Mouse (Mus musculus) lung, postnatal 0 days (tissue): ENCODE measurements around the gene Cct2. TPM values are rescaled to one million over a fixed set of nuclear protein-coding genes. Genes with fewer than 3 reads are reported as not detected.
A peak's percentile ranks its signal among the peaks of the same experiment; 100 is the strongest.

Experiments
- ATAC-seq: fragments of 200-750 bp; cut with Nextera tagmentation; 2 replicates; pipeline ENCODE4 v1.8.0; 2017; ENCODE audit warnings: moderate library complexity
- DNase-seq: peaks from one replicate; pipeline ENCODE4 v3.0.0-alpha.2; 2016; ENCODE audit warnings: low spot score
- H3K27ac ChIP-seq: fragments of 300-500 bp; sonication (generic); 2 replicates; pipeline ENCODE4 v1.5.1; 2014; ENCODE audit warnings: antibody characterized with exemption, mild to moderate bottlenecking, low read length, mixed read lengths
- H3K27me3 ChIP-seq: fragments of 300-500 bp; sonication (generic); replicated peaks from 2 replicates; pipeline ENCODE4 v1.6.1; 2014; ENCODE audit warnings: low read length, mixed read lengths; ENCODE audit not compliant: insufficient read depth
- H3K36me3 ChIP-seq: fragments of 300-500 bp; sonication (generic); 2 replicates; pipeline ENCODE4 v1.6.1; 2014; ENCODE audit warnings: low read length, mixed read lengths; ENCODE audit not compliant: insufficient read depth
- H3K4me1 ChIP-seq: fragments of 300-500 bp; sonication (generic); 2 replicates; pipeline ENCODE4 v1.6.1; 2014; ENCODE audit warnings: antibody characterized with exemption, low read depth, low read length, mixed read lengths; ENCODE audit not compliant: insufficient read depth
- H3K4me2 ChIP-seq: fragments of 300-500 bp; sonication (generic); replicated peaks from 2 replicates; pipeline ENCODE4 v1.6.1; 2014; ENCODE audit warnings: low read depth, mild to moderate bottlenecking, low read length, moderate library complexity, mixed read lengths
- H3K4me3 ChIP-seq: fragments of 300-500 bp; sonication (generic); 2 replicates; pipeline ENCODE4 v1.5.1; 2014; ENCODE audit warnings: low read depth, low read length
- H3K9ac ChIP-seq: fragments of 300-500 bp; sonication (generic); replicated peaks from 2 replicates; pipeline ENCODE4 v1.6.1; 2014; ENCODE audit warnings: low read depth, mild to moderate bottlenecking
- H3K9me3 ChIP-seq: fragments of 300-500 bp; sonication (generic); 2 replicates; pipeline ENCODE4 v1.6.1; 2016; ENCODE audit warnings: low read length, mixed read lengths
- CTCF ChIP-seq: IDR thresholded peaks from 2 replicates; pipeline ENCODE4 v1.5.1; 2016; ENCODE audit warnings: antibody characterized with exemption, mild to moderate bottlenecking
- EP300 ChIP-seq: IDR thresholded peaks from 2 replicates; pipeline ENCODE4 v1.6.1; 2016; ENCODE audit warnings: antibody characterized with exemption, mild to moderate bottlenecking, control low read depth
- WGBS: fragments of 180-500 bp; shearing (Covaris S2); extraction: QIAGEN DNeasy Blood & Tissue Kit; methylation state at CpG from one replicate; pipeline ENCODE4 v1.1.7; 2014; 5-methylcytosine and 5-hydroxymethylcytosine counted together
- polyA plus RNA-seq: library from polyadenylated mRNA; unstranded; fragments of >200 nt; fragmentation: Nextera tagmentation; extraction: Ambion mirVana; gene quantifications from 2 replicates; pipeline ENCODE4 v1.2.1, GENCODE M21; 2015

Gene Cct2
- polyA plus RNA-seq, 1 experiment from 2014 or later = 107 TPM

DNA sequence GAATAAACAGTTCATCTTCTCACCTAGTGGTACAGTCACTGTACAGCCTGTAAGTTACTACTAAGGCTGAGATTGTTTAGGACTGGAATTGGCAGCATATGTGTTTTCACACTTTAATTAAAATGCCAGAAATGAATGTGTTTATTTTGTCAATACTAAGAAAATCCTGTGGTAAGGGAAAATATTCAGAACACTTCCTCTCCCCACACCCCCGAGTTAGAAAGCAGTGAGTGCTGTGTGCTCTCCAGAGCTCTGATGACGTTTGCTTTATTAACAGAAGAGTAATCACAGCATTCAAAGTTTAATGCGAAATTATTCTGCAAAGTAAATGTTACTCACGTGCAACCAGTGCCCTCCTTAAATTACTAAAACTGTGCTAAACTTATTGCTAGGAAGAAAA, 26.0 kb upstream of the Cct2 start:
- H3K4me3 ChIP-seq = no peak overlapping the region
- H3K27ac ChIP-seq = no peak overlapping the region
- no peaks in the 10 kb centered on the region for H3K27me3 ChIP-seq
- no peak overlapping the region for H3K9ac ChIP-seq
- DNase-seq (peak; percentile 28), ATAC-seq (no peak)
- H3K36me3 ChIP-seq = peaks cover 5% of the 10 kb centered on the region
- no peak for TF ChIP-seq CTCF
- TF ChIP-seq EP300 = no peak
- 34% methylated on average over 4 of the region's 4 CpGs for WGBS
- H3K4me2 ChIP-seq = no peak overlapping the region
- no peaks in the 10 kb centered on the region for H3K4me1 ChIP-seq
- no peaks in the 10 kb centered on the region for H3K9me3 ChIP-seq

DNA sequence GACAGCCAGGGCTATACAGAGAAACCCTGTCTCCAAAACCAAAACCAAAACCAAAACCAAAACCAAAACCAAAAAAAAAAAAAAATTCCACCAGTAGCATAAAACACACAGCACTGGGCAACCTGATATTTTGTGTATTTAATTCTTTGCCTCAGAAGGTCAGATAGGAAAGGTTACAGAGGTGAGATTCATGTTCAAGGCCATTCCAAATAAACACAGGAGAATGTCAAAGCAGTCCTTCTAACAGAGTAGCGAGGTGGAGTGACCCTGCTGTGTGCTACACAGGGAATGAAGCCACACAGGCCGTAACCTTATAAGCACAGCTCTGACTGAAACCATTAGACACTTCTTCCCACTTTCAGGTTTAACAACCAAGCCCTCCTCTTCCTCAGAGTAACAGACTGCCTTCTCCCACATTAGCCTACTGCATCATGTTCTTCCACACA, 18.3 kb upstream of the Cct2 start:
- Histone ChIP-seq H3K4me3 (no peak overlapping the region), H3K9me3 (no peaks in the 10 kb centered on the region), H3K4me1 (no peaks in the 10 kb centered on the region), H3K27me3 (no peaks in the 10 kb centered on the region), H3K4me2 (no peak overlapping the region), H3K36me3 (peaks cover 24% of the 10 kb centered on the region), H3K27ac (no peak overlapping the region), H3K9ac (no peak overlapping the region)
- TF ChIP-seq CTCF = no peak
- TF ChIP-seq EP300 = no peak
- DNase-seq (no peak), ATAC-seq (no peak)
- 85% methylated on average over 2 of the region's 2 CpGs for WGBS

DNA sequence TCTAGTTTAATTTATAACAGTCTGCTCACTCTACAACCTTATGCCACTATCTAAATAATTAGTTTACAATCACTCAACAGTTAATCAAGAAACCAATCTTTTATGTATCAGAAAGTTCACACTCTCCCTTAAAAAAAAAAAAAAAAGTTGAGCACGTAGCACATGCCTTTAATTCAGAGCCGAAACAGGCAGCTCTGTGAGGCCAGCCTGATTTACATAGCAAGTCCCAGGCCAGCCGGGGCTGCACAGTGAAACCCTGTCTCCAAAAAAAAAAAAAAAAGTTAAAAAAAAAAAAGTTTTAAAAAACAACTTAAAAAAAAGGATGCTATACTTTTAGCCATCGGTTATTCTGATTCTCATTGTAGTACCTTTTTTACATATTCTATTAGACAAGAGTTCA, 17.7 kb upstream of the Cct2 start:
- Histone ChIP-seq H3K36me3 (peaks cover 28% of the 10 kb centered on the region), H3K9me3 (no peaks in the 10 kb centered on the region), H3K9ac (no peak overlapping the region), H3K4me1 (no peaks in the 10 kb centered on the region), H3K27me3 (no peaks in the 10 kb centered on the region), H3K4me3 (no peak overlapping the region), H3K4me2 (no peak overlapping the region), H3K27ac (no peak overlapping the region)
- WGBS = 81% methylated on average over 4 of the region's 4 CpGs
- no peak for TF ChIP-seq EP300
- TF ChIP-seq CTCF = no peak
- DNase-seq (no peak), ATAC-seq (no peak)

DNA sequence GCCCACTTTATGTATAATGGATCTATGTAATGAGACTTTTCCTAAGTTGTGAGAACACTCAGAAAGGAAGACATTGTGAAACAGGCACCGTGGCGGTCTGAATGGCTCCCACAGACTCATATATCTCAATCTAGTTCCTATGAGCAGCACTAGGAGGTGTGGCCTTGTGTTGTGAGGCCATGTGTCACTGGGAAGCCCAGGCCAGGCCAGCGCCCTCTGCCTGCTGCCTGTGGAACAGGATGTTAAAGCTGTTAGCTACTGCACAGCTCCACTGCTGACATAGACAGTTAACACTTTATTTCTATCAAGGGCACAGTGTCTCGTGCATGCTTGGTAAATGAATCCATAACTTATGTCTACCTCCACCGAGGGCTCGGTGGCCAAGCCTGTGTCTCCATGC, 14.7 kb upstream of the Cct2 start:
- 69% methylated on average over 6 of the region's 6 CpGs for WGBS
- H3K4me2 ChIP-seq = no peak overlapping the region
- H3K27me3 ChIP-seq = no peaks in the 10 kb centered on the region
- H3K27ac ChIP-seq = no peak overlapping the region
- peak; percentile 78 for DNase-seq
- no peaks in the 10 kb centered on the region for H3K4me1 ChIP-seq
- no peak overlapping the region for H3K4me3 ChIP-seq
- no peak overlapping the region for H3K9ac ChIP-seq
- H3K36me3 ChIP-seq = peaks cover 34% of the 10 kb centered on the region
- no peak for TF ChIP-seq EP300
- peak; percentile 81 for TF ChIP-seq CTCF
- peak; percentile 77 for ATAC-seq
- H3K9me3 ChIP-seq = no peaks in the 10 kb centered on the region

DNA sequence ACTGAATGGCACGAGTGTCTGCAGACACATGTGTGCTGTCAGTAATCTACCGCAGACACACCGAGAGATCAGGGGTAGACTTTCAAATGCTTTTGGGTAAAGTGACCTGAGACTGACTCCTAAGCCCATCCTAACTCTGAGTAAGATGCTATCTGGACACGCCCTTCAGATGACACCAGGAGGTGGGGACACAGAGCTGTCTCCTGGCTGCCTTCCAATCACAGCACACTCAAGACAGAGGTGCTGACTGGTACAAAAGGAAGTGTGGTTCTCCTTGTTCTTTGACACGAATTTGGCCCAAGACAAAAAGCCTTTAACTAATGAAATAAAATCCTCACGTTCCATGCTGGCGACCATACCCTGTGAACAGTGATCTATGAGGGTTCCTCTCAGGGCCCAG, 9.6 kb upstream of the Cct2 start:
- Histone ChIP-seq H3K4me2 (no peak overlapping the region), H3K27me3 (no peaks in the 10 kb centered on the region), H3K9ac (no peak overlapping the region), H3K9me3 (no peaks in the 10 kb centered on the region), H3K4me3 (no peak overlapping the region), H3K27ac (no peak overlapping the region), H3K4me1 (no peaks in the 10 kb centered on the region), H3K36me3 (0 out of 2 replicates have a peak, but pooled peaks cover 23% of the 10 kb centered on the region)
- no peak for TF ChIP-seq CTCF
- TF ChIP-seq EP300 = no peak
- WGBS = 76% methylated on average over 7 of the region's 7 CpGs
- no peak for DNase-seq
- ATAC-seq = no peak

DNA sequence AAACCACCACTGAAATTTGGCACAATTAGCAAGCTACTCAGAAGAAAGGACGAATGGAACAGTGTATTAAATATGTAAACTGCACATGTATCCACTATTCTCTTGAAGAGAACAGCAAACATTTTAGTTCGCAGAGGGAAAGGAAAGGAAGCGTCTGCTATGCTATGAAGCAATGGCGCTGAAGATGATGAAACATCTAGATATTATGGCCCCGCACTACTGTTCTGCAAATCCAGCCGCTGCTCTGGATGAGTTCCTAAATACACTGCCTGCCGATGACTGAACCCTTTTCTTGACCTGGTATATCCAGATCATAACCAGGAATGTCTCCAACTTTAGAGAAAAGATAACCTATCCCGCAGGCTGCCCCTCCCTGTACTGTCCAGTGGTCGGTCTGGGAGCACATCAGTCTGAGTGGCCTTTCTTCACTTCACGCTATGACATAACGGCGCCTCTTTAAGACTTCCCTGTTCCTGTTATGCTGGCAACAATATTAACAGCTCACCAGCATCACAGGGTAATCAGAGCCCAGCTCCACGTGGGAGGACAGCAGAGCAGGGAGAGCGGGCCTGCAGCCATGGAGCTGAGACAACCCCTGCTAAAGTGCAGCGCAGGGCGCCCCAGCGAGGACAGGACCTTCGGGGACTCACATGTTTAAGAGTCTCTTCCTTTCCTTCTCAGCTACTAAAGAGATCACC, 8.7 kb upstream of the Cct2 start:
- ATAC-seq (peak; percentile 59), DNase-seq (peak; percentile 66)
- H3K27ac ChIP-seq = no peak overlapping the region
- no peak overlapping the region for H3K9ac ChIP-seq
- no peaks in the 10 kb centered on the region for H3K9me3 ChIP-seq
- 0 out of 2 replicates have a peak, but pooled peaks cover 23% of the 10 kb centered on the region for H3K36me3 ChIP-seq
- no peaks in the 10 kb centered on the region for H3K27me3 ChIP-seq
- no peak overlapping the region for H3K4me3 ChIP-seq
- WGBS = 82% methylated on average over 18 of the region's 18 CpGs
- no peaks in the 10 kb centered on the region for H3K4me1 ChIP-seq
- no peak overlapping the region for H3K4me2 ChIP-seq
- TF ChIP-seq CTCF = no peak
- no peak for TF ChIP-seq EP300

DNA sequence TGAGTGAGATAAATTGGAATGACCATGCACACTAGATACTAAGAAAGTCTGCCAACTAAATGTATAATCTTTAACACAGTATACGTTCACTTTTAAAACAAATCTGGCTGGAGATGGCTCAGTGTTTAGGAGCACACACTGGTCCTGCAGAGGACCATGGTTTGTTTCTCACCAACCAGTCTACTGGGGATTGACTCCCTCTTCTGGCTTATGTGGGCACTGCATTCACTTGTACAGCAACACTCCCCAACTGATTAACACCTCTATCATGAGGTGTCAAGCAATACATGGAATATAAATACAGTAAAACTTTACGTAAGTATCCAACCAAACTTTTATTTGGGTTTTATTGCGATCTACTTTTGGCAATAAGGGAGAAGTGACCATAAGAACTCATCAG, 5.5 kb upstream of the Cct2 start:
- Histone ChIP-seq H3K27me3 (no peaks in the 10 kb centered on the region), H3K9ac (no peak overlapping the region), H3K4me2 (no peak overlapping the region), H3K36me3 (0 out of 2 replicates have a peak, but pooled peaks cover 11% of the 10 kb centered on the region), H3K4me1 (no peaks in the 10 kb centered on the region), H3K4me3 (no peak overlapping the region), H3K27ac (no peak overlapping the region), H3K9me3 (no peaks in the 10 kb centered on the region)
- WGBS = 88% methylated on average over 3 of the region's 3 CpGs
- TF ChIP-seq EP300 (no peak), CTCF (peak; percentile 47)
- no peak for ATAC-seq
- no peak for DNase-seq
